20 mouse cellular contexts compared by ENCODE assay signal in the genomic region with DNA sequence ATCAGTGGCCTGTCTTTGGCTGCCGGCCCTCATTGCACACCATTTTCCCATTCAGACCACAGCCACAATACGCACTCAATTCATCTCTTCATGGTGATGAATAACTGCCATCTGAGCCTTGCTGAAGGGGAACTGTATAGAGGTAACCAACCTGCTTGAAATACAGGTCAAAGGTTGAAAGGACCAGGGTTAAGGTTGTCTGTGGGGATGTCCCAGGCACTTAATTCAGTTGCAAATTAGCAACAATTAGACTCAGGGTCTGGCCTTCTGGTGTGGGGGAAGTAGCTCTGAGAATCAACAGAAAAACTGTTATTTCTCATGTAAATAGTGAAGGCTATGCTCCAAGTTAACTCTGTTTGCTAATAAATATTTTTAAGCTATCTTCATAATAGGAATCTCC.
A peak's percentile ranks its signal among the peaks of the same experiment; 100 is the strongest.
DNase-seq lines count a peak whose midpoint lies in the region; TF ChIP-seq lines count a peak whose summit lies in the region.
"Had no signal": no experiment of that assay in that cellular context is flagged by ENCODE, and none has a peak within 500 bp of the region (broad histone marks: within the 10 kb centered on the region; RNA-seq: fewer than 3 reads in every experiment).

No protein-coding gene starts in this region.

- no peaks in the 10 kb centered on the region for H3K4me1 ChIP-seq in ES-Bruce4 (ENCODE audit: control insufficient read depth, insufficient read depth, low read length)
- H3K4me1 ChIP-seq in ES-E14 (ENCODE audit: control insufficient read depth in 2 of 2, insufficient read depth in 2 of 2, low read length in 2 of 2, poor library complexity in 1 of 2): no peaks in the 10 kb centered on the region; a peak in 1 of 4 replicates
- H3K4me1 ChIP-seq: embryonic facial prominence, embryonic 10.5 days; embryonic facial prominence, embryonic 12.5 days; forebrain, embryonic 13.5 days; forebrain, embryonic 15.5 days had no signal

- in situ Hi-C loops in ES-E14 (cut with MboI; ENCODE audit: low sequenced_read_pairs in 2 of 2, unreplicated experiment in 2 of 2): no loop called here

- no peak for TF ChIP-seq POLR2A in ES-Bruce4 (IDR thresholded peaks at IDR 0.05; ENCODE audit: insufficient read depth, low read length)

- H3K9me3 ChIP-seq in ES-Bruce4 (replicated peaks; ENCODE audit: control insufficient read depth, insufficient read depth, low read length, poor library complexity, severe bottlenecking) (peaks cover 7% of the 10 kb centered on the region; the same call in 1 of the 2 replicates), ES-E14 (ENCODE audit: control insufficient read depth, insufficient read depth, low read depth, low read length) (no peaks in the 10 kb centered on the region)
- H3K9me3 ChIP-seq: embryonic facial prominence, embryonic 10.5 days; embryonic facial prominence, embryonic 12.5 days; forebrain, embryonic 13.5 days; forebrain, embryonic 15.5 days had no signal

- no peaks in the 10 kb centered on the region for H3K27me3 ChIP-seq in ES-Bruce4 (ENCODE audit: control insufficient read depth, insufficient read depth, low read length, poor library complexity, severe bottlenecking)
- H3K27me3 ChIP-seq: CH12.LX; embryonic facial prominence, embryonic 12.5 days; forebrain, embryonic 13.5 days; forebrain, embryonic 15.5 days had no signal

- no peaks in the 10 kb centered on the region for H3K36me3 ChIP-seq in ES-Bruce4 (ENCODE audit: control insufficient read depth, insufficient read depth, low read length, poor library complexity, severe bottlenecking)
- no peaks in the 10 kb centered on the region for H3K36me3 ChIP-seq in ES-E14 (ENCODE audit: control insufficient read depth, insufficient read depth, low read length, poor library complexity, severe bottlenecking)
- H3K36me3 ChIP-seq: embryonic facial prominence, embryonic 10.5 days; embryonic facial prominence, embryonic 12.5 days; forebrain, embryonic 15.5 days had no signal

- no peak for TF ChIP-seq EP300 in ES-Bruce4 (IDR thresholded peaks at IDR 0.05; ENCODE audit: insufficient read depth, low read depth, low read length)

- H3K9ac ChIP-seq in ES-Bruce4 (ENCODE audit: low read depth, poor library complexity, severe bottlenecking) (no peak overlapping the region), ES-E14 (ENCODE audit: insufficient read depth, low read depth, low read length, poor library complexity, severe bottlenecking) (no peak overlapping the region)
- H3K9ac ChIP-seq: embryonic facial prominence, embryonic 12.5 days; forebrain, embryonic 13.5 days; forebrain, embryonic 15.5 days; forebrain, postnatal 0 days had no signal

- DNase-seq in ES-E14 (ENCODE audit: low read depth, low spot score): peak; percentile 8
- peak; percentile 61 for DNase-seq in ZHBTc4 (ENCODE audit: low read depth, low spot score)
- DNase-seq in spleen, postnatal 14 days (ENCODE audit: low spot score in 2 of 2): no peak
- DNase-seq in heart, adult 18-20 months: no peak
- DNase-seq: adrenal gland, adult 8-10 months; adrenal gland, postnatal 14 days; adrenal gland, postnatal 36 days; B cell, adult 2 months; cerebellum, adult 11-12 months; cerebellum, adult 2 months; cerebellum, adult 9-10 months; cerebellum, postnatal 10 days; cerebellum, postnatal 25 days; forebrain, postnatal 0 days had no signal

- H3K27ac ChIP-seq in ES-Bruce4 (ENCODE audit: insufficient read depth, low read length) (peak overlapping the region; percentile 63; the same call in 1 of the 2 replicates), ES-E14 (ENCODE audit: insufficient read depth, low read depth, low read length, poor library complexity, severe bottlenecking) (peak overlapping the region; percentile 54; the same call in 1 of the 2 replicates)
- H3K27ac ChIP-seq: embryonic facial prominence, embryonic 10.5 days; embryonic facial prominence, embryonic 12.5 days; forebrain, embryonic 13.5 days; forebrain, embryonic 15.5 days had no signal

- H3K4me3 ChIP-seq in ES-Bruce4 (ENCODE audit: low read depth, low read length) (no peak overlapping the region), ES-E14 (ENCODE audit: insufficient read depth in 1 of 2, low read depth in 1 of 2, low read length in 2 of 2, poor library complexity in 1 of 2, severe bottlenecking in 1 of 2) (no peak overlapping the region)
- H3K4me3 ChIP-seq: embryonic facial prominence, embryonic 10.5 days; embryonic facial prominence, embryonic 12.5 days; forebrain, embryonic 13.5 days; forebrain, embryonic 15.5 days had no signal

- no peak for TF ChIP-seq CTCF in ES-Bruce4 (IDR thresholded peaks at IDR 0.05; ENCODE audit: low read depth, low read length)

TF ChIP-seq in ES-E14, 5 proteins besides CTCF, POLR2A, EP300 and RAD21:
- TF ChIP-seq CHD2 (IDR thresholded peaks at IDR 0.05; ENCODE audit: low read depth, low read length): no peak
- no peak for TF ChIP-seq ZC3H11A (IDR thresholded peaks at IDR 0.05; ENCODE audit: borderline replicate concordance, low read depth, low read length)

Comparison
In these comparisons a context has a peak if more than half of its experiments do, and no peak if none do; other contexts are left out.
1. DNase-seq: peak in ES-E14 (single experiment) and ZHBTc4 (single experiment); none in spleen, postnatal 14 days (0 of 2) and heart, adult 18-20 months (0 of 2).